Comparison of ENCODE assay signal across 9 mouse cellular contexts in genomic region chr2:152470973-152471372, GRCm38 (mm10). TPM values are rescaled to one million over a fixed set of nuclear protein-coding genes. Genes with fewer than 3 reads are reported as not detected.
DNase-seq lines count a peak whose midpoint lies in the region; ATAC-seq lines count a peak whose summit lies in the region.
"Had no signal": no experiment of that assay in that cellular context is flagged by ENCODE, and none has a peak within 500 bp of the region (broad histone marks: within the 10 kb centered on the region; RNA-seq: fewer than 3 reads in every experiment).

No protein-coding gene starts in this region.

- intact Hi-C loops in heart, postnatal 10 days (cut with DNase I), result loop anchor here (2.0 to 5.0 kb wide), 3 partner anchors 74 to 131 kb away; partner anchors contain the start of gene Defb36
- intact Hi-C loops in heart, postnatal 25 days (cut with DNase I), result no loop called here

- peak; percentile 23 to 57 for DNase-seq in heart, postnatal 10 days
- DNase-seq in heart, postnatal 25 days (ENCODE audit: low spot score), result no peak
- peak; percentile 77 for DNase-seq in 416B (ENCODE audit: low read depth)
- peak; percentile 72 for DNase-seq in MN1 (ENCODE audit: low spot score)
- DNase-seq in layer of hippocampus, adult 18-20 months (ENCODE audit: low spot score in 2 of 2), result peak; percentile 51 to 85
- peak; percentile 48 for DNase-seq in naive thymus-derived CD4-positive, alpha-beta T cell, adult 2 months (ENCODE audit: low read depth)
- DNase-seq in spleen, adult 12 weeks (ENCODE audit: low spot score), result no peak
- DNase-seq: liver, embryonic 13.5 days had no signal

- peak; percentile 65; the same call in 1 of the 2 replicates for ATAC-seq in common myeloid progenitor, adult 5-6 weeks (replicated peaks; ENCODE audit: low read depth, poor library complexity, severe bottlenecking)

RNA-seq across cellular contexts. Expression of gene Defb20, which starts 5.9 kb away (rescaled TPM):
- not detected for total RNA-seq in heart, postnatal 10 days (2021)
- total RNA-seq in heart, postnatal 25 days (2021), result not detected
- total RNA-seq in common myeloid progenitor, adult 5-6 weeks (2017), result not detected in 2 replicates
- total RNA-seq in layer of hippocampus, adult 18-20 months (2021), result not detected

RNA-seq across cellular contexts. Expression of gene Defb23, which starts 6.6 kb away (rescaled TPM):
- not detected for total RNA-seq in heart, postnatal 10 days (2021)
- total RNA-seq in heart, postnatal 25 days (2021), result not detected
- not detected in 2 replicates for total RNA-seq in common myeloid progenitor, adult 5-6 weeks (2017)
- not detected for total RNA-seq in layer of hippocampus, adult 18-20 months (2021)

RNA-seq across cellular contexts. Expression of gene Defb22, which starts 19.0 kb away (rescaled TPM):
- total RNA-seq in heart, postnatal 10 days (2021), result not detected
- total RNA-seq in heart, postnatal 25 days (2021), result not detected
- total RNA-seq in common myeloid progenitor, adult 5-6 weeks (2017), result not detected in 2 replicates
- not detected for total RNA-seq in layer of hippocampus, adult 18-20 months (2021)

RNA-seq across cellular contexts. Expression of gene Defb26, which starts 40.5 kb away (rescaled TPM):
- total RNA-seq in heart, postnatal 10 days (2021), result not detected
- total RNA-seq in heart, postnatal 25 days (2021), result not detected
- not detected in 2 replicates for total RNA-seq in common myeloid progenitor, adult 5-6 weeks (2017)
- not detected for total RNA-seq in layer of hippocampus, adult 18-20 months (2021)

RNA-seq across cellular contexts. Expression of gene Defb28, which starts 47.1 kb away (rescaled TPM):
- not detected for total RNA-seq in heart, postnatal 10 days (2021)
- not detected for total RNA-seq in heart, postnatal 25 days (2021)
- not detected in 2 replicates for total RNA-seq in common myeloid progenitor, adult 5-6 weeks (2017)
- total RNA-seq in layer of hippocampus, adult 18-20 months (2021), result not detected

Comparison
In these comparisons a context has a peak if more than half of its experiments do, and no peak if none do; other contexts are left out.
1. DNase-seq: peak in heart, postnatal 10 days (2 of 2), 416B (single experiment), MN1 (single experiment), layer of hippocampus, adult 18-20 months (2 of 2) and naive thymus-derived CD4-positive, alpha-beta T cell, adult 2 months (single experiment); none in heart, postnatal 25 days (single experiment) and spleen, adult 12 weeks (single experiment).